Mouse (Mus musculus) small intestine, adult 2 months (tissue): ENCODE results near the gene Eri3.

Source experiments
- CTCF ChIP-seq: fragments of 200-500 bp; IDR thresholded peaks from 2 replicates; pipeline ENCODE4 v1.5.1; 2012; ENCODE audit warnings: low read depth, mild to moderate bottlenecking, control low read depth, inconsistent platforms, low read length, moderate library complexity, mixed read lengths; ENCODE audit not compliant: insufficient replicate concordance, insufficient read length; ENCODE audit errors: extremely low read depth
- POLR2A ChIP-seq: fragments of 200-500 bp; IDR thresholded peaks from 2 replicates; pipeline ENCODE4 v1.6.1; 2012; ENCODE audit warnings: low read depth, mild to moderate bottlenecking, control low read depth, inconsistent platforms, low read length, moderate library complexity

DNA sequence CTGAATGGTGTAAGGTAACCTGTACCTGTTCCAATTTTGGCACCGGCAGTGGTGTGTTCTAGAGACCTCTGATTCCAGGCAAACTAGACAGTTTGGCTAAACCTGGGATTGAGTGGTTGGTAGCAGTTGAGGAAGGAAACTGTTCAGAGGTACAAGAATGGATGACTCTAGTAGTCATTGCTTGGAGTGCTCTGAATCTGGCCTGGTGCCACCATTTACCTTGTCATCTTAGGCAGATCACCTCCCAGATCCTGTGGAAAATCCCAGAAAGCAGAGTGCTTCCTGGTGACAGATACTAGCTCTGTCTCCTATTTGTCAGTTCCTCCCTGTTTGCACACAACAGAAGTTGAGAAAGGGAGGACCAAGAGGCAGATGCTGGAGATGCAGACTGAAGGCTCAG, 27.4 kb downstream of the Eri3 start:
- TF ChIP-seq POLR2A (no peak), CTCF (no peak)
